Mouse (Mus musculus) splenic B cell, adult 2 months (primary cell): ENCODE measurements around the gene Crtac1.
A peak's percentile ranks its signal among the peaks of the same experiment; 100 is the strongest.

Source experiments
- DNase-seq: peaks from one replicate; pipeline ENCODE4 v3.0.0-alpha.2; 2011; ENCODE audit warnings: low read depth, low spot score
- H3K27me3 ChIP-seq: 2 replicates; pipeline ENCODE4 v1.6.1; 2012; ENCODE audit warnings: mild to moderate bottlenecking, low read length, moderate library complexity, mixed read lengths; ENCODE audit not compliant: control insufficient read depth, poor library complexity, insufficient read depth, severe bottlenecking
- H3K36me3 ChIP-seq: 2 replicates; pipeline ENCODE4 v1.6.1; 2012; ENCODE audit warnings: mild to moderate bottlenecking, low read length, moderate library complexity, mixed read lengths; ENCODE audit not compliant: control insufficient read depth, poor library complexity, insufficient read depth, severe bottlenecking

Gene Crtac1

GRCm38 (mm10) chr19:42431485-42432190 is at the start of gene Crtac1:
TSS of gene Crtac1 (minus strand) at chr19:42431783.
- Histone ChIP-seq H3K36me3 (no peaks in the 10 kb centered on the region), H3K27me3 (peaks cover 2% of the 10 kb centered on the region; the same call in 1 of the 2 replicates)
- DNase-seq = no peak

- H3K36me3 ChIP-seq = no peaks in the 10 kb centered on the region
- DNase-seq = no peak
- H3K27me3 ChIP-seq = no peaks in the 10 kb centered on the region
Measured at GRCm38 (mm10) chr19:42478303-42478702, 46.7 kb upstream of the Crtac1 start.

GRCm38 (mm10) chr19:42477769-42478168 is 46.2 kb upstream of the Crtac1 start:
- no peak for DNase-seq
- H3K27me3 ChIP-seq = no peaks in the 10 kb centered on the region

GRCm38 (mm10) chr19:42472831-42473230 is 41.2 kb upstream of the Crtac1 start:
- H3K36me3 ChIP-seq = no peaks in the 10 kb centered on the region
- no peaks in the 10 kb centered on the region for H3K27me3 ChIP-seq
- no peak for DNase-seq

More at GRCm38 (mm10) chr19:42477769-42478168, 46.2 kb upstream of the Crtac1 start:
- H3K36me3 ChIP-seq = no peaks in the 10 kb centered on the region

- H3K36me3 ChIP-seq = no peaks in the 10 kb centered on the region
- no peak for DNase-seq
- no peaks in the 10 kb centered on the region for H3K27me3 ChIP-seq
Measured at GRCm38 (mm10) chr19:42471571-42471970, 40.0 kb upstream of the Crtac1 start.

- no peaks in the 10 kb centered on the region for H3K36me3 ChIP-seq
- no peaks in the 10 kb centered on the region for H3K27me3 ChIP-seq
- no peak for DNase-seq
Measured at GRCm38 (mm10) chr19:42461851-42462250, 30.3 kb upstream of the Crtac1 start.

- H3K36me3 ChIP-seq = no peaks in the 10 kb centered on the region
- H3K27me3 ChIP-seq = no peaks in the 10 kb centered on the region
- no peak for DNase-seq
Measured at GRCm38 (mm10) chr19:42461353-42461752, 29.8 kb upstream of the Crtac1 start.

- Histone ChIP-seq H3K36me3 (no peaks in the 10 kb centered on the region), H3K27me3 (no peaks in the 10 kb centered on the region)
- DNase-seq = no peak
Measured at GRCm38 (mm10) chr19:42459512-42459911, 27.9 kb upstream of the Crtac1 start.

GRCm38 (mm10) chr19:42454481-42455236 is 23.1 kb upstream of the Crtac1 start:
- DNase-seq = no peak
- H3K27me3 ChIP-seq = no peaks in the 10 kb centered on the region
- H3K36me3 ChIP-seq = no peaks in the 10 kb centered on the region

- H3K36me3 ChIP-seq = no peaks in the 10 kb centered on the region
- no peaks in the 10 kb centered on the region for H3K27me3 ChIP-seq
- no peak for DNase-seq
Measured at GRCm38 (mm10) chr19:42454006-42454405, 22.4 kb upstream of the Crtac1 start.

GRCm38 (mm10) chr19:42452539-42452938 is 21.0 kb upstream of the Crtac1 start:
- DNase-seq = no peak
- no peaks in the 10 kb centered on the region for H3K36me3 ChIP-seq
- H3K27me3 ChIP-seq = no peaks in the 10 kb centered on the region

GRCm38 (mm10) chr19:42448539-42448938 is 17.0 kb upstream of the Crtac1 start:
- Histone ChIP-seq H3K27me3 (no peaks in the 10 kb centered on the region), H3K36me3 (no peaks in the 10 kb centered on the region)
- DNase-seq = no peak

GRCm38 (mm10) chr19:42443887-42444409 is 12.4 kb upstream of the Crtac1 start:
- Histone ChIP-seq H3K36me3 (no peaks in the 10 kb centered on the region), H3K27me3 (no peaks in the 10 kb centered on the region)
- DNase-seq = peak; percentile 42

GRCm38 (mm10) chr19:42443266-42443665 is 11.7 kb upstream of the Crtac1 start:
- H3K36me3 ChIP-seq = no peaks in the 10 kb centered on the region
- no peak for DNase-seq
- H3K27me3 ChIP-seq = no peaks in the 10 kb centered on the region
